Mouse (Mus musculus) C2C12 (cell line): ENCODE measurements around the gene Gm21149. TPM values are rescaled to one million over a fixed set of nuclear protein-coding genes. Genes with fewer than 3 reads are reported as not detected.
"Not testable (repeated sequence)": the region's sequence is repeated elsewhere in the genome, so short reads cannot be mapped to it uniquely, and the experiment has no call there.

Source experiments
- H3K27me3 ChIP-seq: one replicate; pipeline ENCODE4 v1.6.1; 2011; ENCODE audit not compliant: control insufficient read depth, insufficient read depth, insufficient read length
- H3K36me3 ChIP-seq: one replicate; pipeline ENCODE4 v1.6.1; 2011; ENCODE audit not compliant: control insufficient read depth, insufficient read depth
- H3K4me3 ChIP-seq: one replicate; pipeline ENCODE4 v1.5.1; 2011; ENCODE audit warnings: mild to moderate bottlenecking, control low read depth; ENCODE audit not compliant: poor library complexity, insufficient read depth, severe bottlenecking
- H3K79me2 ChIP-seq: one replicate; pipeline ENCODE4 v1.6.1; 2011; ENCODE audit not compliant: control insufficient read depth, insufficient read depth
- H3K79me3 ChIP-seq: one replicate; pipeline ENCODE4 v1.6.1; 2011; ENCODE audit warnings: low read depth, control low read depth
- H3ac ChIP-seq: one replicate; pipeline ENCODE3; 2011; ENCODE audit warnings: low read depth; ENCODE audit not compliant: control insufficient read depth, insufficient read length
- long read RNA-seq, 2 experiments: library from polyadenylated mRNA; unstranded; transcript quantifications; one replicate each; pipeline ENCODE4 v2.0.0; 2019 to 2020
- polyA plus RNA-seq: library from polyadenylated mRNA; unstranded; fragments of >200 nt; fragmentation: generic; extraction: Trizol; gene quantifications from one replicate; pipeline ENCODE4 v1.2.1, GENCODE M21; 2012; ENCODE audit warnings: missing spikeins

The Gm21149 gene
- 0.18 TPM for polyA plus RNA-seq
- long read RNA-seq, experiment 1, partial matches to known transcripts, result 0 of 1 reads
- long read RNA-seq, experiment 1, other reads (novel, unspliced or antisense), result 1 of 1 reads
- long read RNA-seq, experiment 2, result 0 reads

DNA sequence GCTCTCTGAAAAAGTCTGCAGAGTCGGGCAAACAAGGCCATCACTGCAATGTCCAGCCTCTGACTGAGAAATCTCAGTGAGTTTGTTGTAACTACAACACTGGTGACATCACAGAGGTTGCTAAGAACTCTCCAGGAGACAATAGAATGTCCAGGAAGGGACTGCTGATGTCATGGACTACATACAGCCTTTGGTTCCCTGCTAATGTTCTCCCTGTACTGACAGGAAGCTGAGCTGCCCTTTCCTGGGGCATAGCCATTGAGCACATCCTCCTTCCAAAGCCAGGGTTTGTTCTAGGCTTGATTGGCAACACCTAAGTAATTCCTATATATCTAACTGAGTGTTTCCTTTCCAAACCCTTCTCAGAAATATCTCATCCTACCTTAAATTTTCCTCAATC lies at the start of gene Gm21149:
Gm21149 (minus strand) TSS at position 101 of the 400 bp plus-strand sequence.
- not testable (repeated sequence) for H3K27me3 ChIP-seq

GRCm38 (mm10) chr5:15522470-15522869 lies 46.1 kb upstream of the Gm21149 start:
- H3ac ChIP-seq, H3K4me3 ChIP-seq, H3K79me2 ChIP-seq, H3K27me3 ChIP-seq, H3K36me3 ChIP-seq, H3K79me3 ChIP-seq: not testable (repeated sequence)

More for the DNA sequence above, at the start of gene Gm21149:
- H3K4me3 ChIP-seq, H3K79me2 ChIP-seq, H3ac ChIP-seq, H3K36me3 ChIP-seq, H3K79me3 ChIP-seq: not testable (repeated sequence)

DNA sequence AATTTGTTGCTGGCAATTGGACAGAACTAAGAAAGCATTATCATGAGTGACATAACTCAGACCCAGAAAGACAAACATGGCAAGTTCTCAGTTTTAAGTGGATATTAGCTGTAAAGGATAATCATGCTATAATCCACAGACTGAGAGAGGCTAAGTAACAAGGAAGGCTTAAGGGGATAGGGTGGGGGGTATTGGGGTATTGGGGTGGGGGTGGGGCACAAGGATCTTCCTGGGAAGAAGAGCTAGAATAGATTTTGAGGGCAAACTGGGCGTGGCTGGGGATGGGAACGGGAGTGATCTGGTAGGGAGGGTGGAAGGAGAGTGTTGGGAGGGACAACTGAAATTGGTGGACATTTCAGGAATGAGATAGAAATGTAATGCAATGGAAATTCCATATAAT lies 45.7 kb upstream of the Gm21149 start:
- not testable (repeated sequence) for H3K36me3 ChIP-seq, H3K4me3 ChIP-seq, H3K27me3 ChIP-seq, H3K79me2 ChIP-seq, H3K79me3 ChIP-seq, H3ac ChIP-seq

GRCm38 (mm10) chr5:15520418-15520817 lies 44.1 kb upstream of the Gm21149 start:
- H3K27me3 ChIP-seq, H3K79me2 ChIP-seq, H3K4me3 ChIP-seq, H3ac ChIP-seq, H3K36me3 ChIP-seq, H3K79me3 ChIP-seq: not testable (repeated sequence)

GRCm38 (mm10) chr5:15517150-15517549 lies 40.8 kb upstream of the Gm21149 start:
- not testable (repeated sequence) for H3K79me2 ChIP-seq, H3K36me3 ChIP-seq, H3ac ChIP-seq, H3K79me3 ChIP-seq, H3K4me3 ChIP-seq, H3K27me3 ChIP-seq

- not testable (repeated sequence) for H3K27me3 ChIP-seq, H3K79me2 ChIP-seq, H3K4me3 ChIP-seq, H3ac ChIP-seq, H3K79me3 ChIP-seq, H3K36me3 ChIP-seq
Measured at GRCm38 (mm10) chr5:15512236-15512635, 35.9 kb upstream of the Gm21149 start.

DNA sequence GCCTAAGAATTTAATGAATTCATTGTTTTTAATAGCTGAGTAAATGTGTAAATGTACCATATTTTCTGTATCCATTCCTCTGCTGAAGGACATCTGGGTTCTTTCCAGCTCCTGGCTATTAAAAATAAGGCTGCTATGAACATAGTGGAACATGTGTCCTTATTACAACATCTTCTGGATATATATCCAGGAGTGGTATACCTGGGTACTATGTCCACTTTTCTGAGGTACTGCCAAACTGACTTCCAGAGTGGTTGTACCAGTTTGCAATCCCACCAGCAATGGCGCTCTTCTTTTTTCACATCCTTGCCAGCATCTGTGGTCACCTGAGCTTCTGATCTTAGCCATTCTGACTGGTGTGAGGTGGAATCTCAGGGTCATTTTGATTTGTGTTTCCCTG lies 33.6 kb upstream of the Gm21149 start:
- H3K79me3 ChIP-seq, H3K36me3 ChIP-seq, H3ac ChIP-seq, H3K27me3 ChIP-seq, H3K79me2 ChIP-seq, H3K4me3 ChIP-seq: not testable (repeated sequence)

- H3K79me2 ChIP-seq, result not testable (repeated sequence)
Measured at GRCm38 (mm10) chr5:15508460-15509451, 32.4 kb upstream of the Gm21149 start.

GRCm38 (mm10) chr5:15507757-15508459 lies 31.6 kb upstream of the Gm21149 start:
- not testable (repeated sequence) for H3K79me3 ChIP-seq, H3K79me2 ChIP-seq, H3K27me3 ChIP-seq, H3K4me3 ChIP-seq, H3ac ChIP-seq, H3K36me3 ChIP-seq

More at GRCm38 (mm10) chr5:15508460-15509451, 32.4 kb upstream of the Gm21149 start:
- not testable (repeated sequence) for H3ac ChIP-seq, H3K36me3 ChIP-seq, H3K27me3 ChIP-seq, H3K4me3 ChIP-seq, H3K79me3 ChIP-seq
